Mouse (Mus musculus) granulocyte monocyte progenitor cell, adult 5-6 weeks (primary cell): Measurements from ENCODE around the gene Ralgapa1. TPM values are rescaled to one million over a fixed set of nuclear protein-coding genes. Genes with fewer than 3 reads are reported as not detected.

Experiments
- ATAC-seq: replicated peaks from 2 replicates; pipeline ENCODE4 v1.8.0; 2016; ENCODE audit warnings: mild to moderate bottlenecking, moderate TSS enrichment, inconsistent platforms; ENCODE audit not compliant: poor library complexity, severe bottlenecking
- total RNA-seq, 2 experiments: library from RNA; stranded (forward) in 1 of 2; stranded (reverse) in 1 of 2; fragments of 200-712, 200-1000 nt in 1 of 2; fragments of >200 nt in 1 of 2; fragmentation: Nextera tagmentation in 1 of 2; gene quantifications; 2 replicates each; pipeline ENCODE4 v1.2.3; 2014 to 2017

Ralgapa1 gene
- total RNA-seq (2014; fragmentation: Nextera tagmentation), result 34.2 and 49.7 TPM in 2 replicates
- 30.9 and 36.7 TPM in 2 replicates for total RNA-seq (2017)

DNA sequence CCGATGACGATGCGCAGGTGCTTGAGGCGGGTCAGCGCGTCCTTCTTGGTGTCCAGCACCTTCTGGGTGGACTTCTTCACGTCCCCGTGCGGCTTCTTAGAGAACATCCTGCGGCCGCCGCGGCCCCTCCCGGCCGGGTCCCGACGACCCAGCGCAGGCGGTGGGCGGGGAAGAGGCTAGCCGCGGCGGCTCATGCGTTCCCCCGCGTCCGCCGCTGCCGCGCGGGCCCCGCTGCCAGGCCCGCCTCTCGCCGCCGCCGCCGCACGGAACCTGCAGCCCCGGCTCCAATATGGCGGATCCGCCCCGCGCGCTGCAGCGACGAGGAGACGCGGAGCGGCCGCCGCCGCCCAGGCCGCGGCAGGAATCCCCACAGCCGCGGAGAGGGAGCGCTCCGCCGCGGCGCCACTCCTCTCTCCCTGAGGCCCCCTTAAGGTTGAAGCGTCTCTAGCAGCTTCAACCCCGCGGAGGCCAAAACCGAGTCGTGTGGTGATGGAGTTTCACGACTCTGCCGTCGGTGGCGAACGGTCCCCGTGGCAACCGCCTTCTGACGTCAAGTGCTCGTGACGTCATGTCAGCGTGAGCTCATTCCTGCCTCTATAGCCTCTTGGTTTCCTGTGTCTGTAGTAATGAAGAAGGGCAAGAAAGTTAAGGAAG is at the start of gene Ralgapa1:
Ralgapa1 (minus strand) TSS at position 507 of the 654 bp plus-strand sequence.
- ATAC-seq, result peak; percentile 75

GRCm38 (mm10) chr12:55869622-55870322 is 48.8 kb upstream of the Ralgapa1 start:
- ATAC-seq, result peak; percentile 95

DNA sequence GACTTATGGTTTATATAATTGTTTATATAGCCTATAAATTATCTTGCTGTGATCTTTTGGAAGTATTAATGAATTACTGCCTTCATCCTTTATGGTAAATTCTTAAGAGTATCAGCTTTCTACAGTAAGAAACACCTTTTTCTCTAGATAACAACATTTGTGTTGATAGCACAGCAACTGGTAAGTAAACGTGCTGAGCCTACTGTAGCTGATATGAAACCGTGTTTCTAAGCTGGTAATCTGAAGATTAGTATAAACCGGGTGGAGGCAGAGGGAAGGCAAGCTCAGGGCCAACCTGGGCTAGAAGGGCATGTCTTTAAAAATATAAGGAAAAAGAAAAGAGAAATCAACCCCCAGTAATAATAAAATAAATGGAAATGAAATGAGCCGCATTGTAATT is 46.8 kb upstream of the Ralgapa1 start:
- ATAC-seq, result no peak

DNA sequence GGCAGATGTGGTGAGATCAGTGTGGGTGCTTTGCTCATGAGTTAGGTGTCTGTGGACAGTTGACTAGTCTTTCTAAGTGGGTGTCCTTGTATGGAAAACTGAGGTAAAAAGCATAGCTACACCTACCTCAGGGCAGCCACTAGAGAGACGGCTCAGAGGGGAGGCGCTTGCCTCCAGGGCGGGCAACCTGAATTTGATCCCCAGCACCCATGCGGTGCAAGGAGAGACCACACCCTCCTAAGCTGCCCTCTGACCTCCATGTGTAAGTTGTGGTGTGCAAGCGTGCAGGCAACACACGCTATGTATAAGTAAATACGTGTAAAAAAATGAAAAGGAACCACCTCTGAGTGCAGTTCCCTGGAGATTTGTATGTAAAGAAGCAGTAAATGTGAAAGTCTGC is 39.7 kb upstream of the Ralgapa1 start:
- ATAC-seq, result no peak

GRCm38 (mm10) chr12:55859409-55860349 is 38.7 kb upstream of the Ralgapa1 start:
- ATAC-seq, result no peak

DNA sequence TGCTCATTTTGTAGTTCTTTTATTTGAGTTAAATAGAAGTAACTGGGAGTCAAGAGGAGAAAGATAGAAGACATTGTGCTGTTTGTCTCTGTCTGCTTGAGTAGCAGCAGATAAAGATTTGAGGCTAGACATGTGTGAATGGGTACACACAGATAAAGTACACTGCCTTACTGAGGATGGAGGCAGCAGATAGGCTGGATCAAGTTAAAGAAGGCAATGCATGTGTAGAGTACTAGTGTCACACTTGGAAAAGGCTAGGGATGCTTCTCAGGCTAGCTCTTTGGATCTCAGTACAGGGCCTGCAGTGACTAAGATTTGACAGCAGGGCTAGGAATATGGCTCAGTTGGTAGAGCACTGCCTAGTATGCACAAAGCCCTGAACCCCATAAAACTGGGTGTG is 29.7 kb upstream of the Ralgapa1 start:
- ATAC-seq, result peak; percentile 20; the same call in 1 of the 2 replicates

- no peak for ATAC-seq
These were observed 26.9 kb upstream of the Ralgapa1 start for GRCm38 (mm10) chr12:55847851-55848250.

GRCm38 (mm10) chr12:55846741-55847140 is 25.8 kb upstream of the Ralgapa1 start:
- ATAC-seq, result peak; percentile 72

- ATAC-seq, result no peak
These were observed 16.5 kb upstream of the Ralgapa1 start for GRCm38 (mm10) chr12:55837495-55837894.

- ATAC-seq, result peak; percentile 95
These were observed 15.4 kb upstream of the Ralgapa1 start, which contains the start of gene Brms1l for GRCm38 (mm10) chr12:55836199-55836951. Brms1l (plus strand) TSS chr12:55836324.

DNA sequence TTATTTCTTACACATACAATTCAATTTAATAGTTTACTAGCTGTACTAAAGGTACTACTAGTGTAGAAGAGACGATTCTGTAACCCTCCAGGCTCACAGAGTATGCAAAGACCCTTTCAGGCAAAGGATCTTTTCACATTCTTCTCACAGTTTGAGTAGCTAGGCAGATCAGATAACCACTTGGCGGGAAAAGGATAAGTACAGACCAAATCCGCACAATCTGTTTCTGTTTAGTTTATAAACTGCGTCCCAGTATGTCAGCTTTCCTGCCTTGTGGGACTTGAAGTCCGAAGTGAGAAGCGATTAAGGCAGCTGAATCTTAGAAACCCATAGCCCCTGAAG is 14.9 kb upstream of the Ralgapa1 start:
- ATAC-seq, result no peak

GRCm38 (mm10) chr12:55834891-55835290 is 13.9 kb upstream of the Ralgapa1 start:
- no peak for ATAC-seq

DNA sequence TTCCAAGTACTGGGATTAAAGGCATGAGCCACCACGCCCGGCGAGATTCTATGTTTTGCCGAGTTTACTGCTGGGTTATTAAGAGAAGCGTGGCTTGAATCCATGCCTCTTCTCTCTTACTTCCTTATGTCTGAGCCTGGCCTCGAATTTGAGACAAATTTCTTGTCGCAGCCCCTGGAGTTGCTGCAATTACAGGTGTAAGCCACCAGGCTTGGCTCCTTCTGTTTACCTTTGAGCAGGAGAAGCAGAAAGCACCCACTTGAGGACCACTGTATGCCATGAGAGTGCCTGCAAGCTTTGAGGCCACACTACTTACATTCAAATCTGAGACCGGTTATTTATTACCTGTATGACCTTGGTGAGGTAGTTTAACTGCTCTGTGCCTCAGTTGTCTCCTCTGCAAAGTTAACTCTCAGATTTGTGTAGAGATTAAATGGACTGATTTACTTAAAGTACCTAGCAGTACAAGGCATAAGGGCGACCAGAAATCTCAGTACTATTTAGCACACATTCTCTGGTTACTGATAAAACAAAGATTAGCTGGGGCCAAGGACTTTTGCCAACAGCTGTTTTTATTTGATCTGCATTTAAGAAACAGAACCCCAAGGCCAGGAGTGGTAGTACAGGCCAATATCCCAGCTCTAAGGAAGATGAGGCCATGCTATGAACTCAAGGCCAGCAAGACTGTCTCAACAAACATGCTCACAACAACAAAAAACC is 13.1 kb upstream of the Ralgapa1 start:
- no peak for ATAC-seq

GRCm38 (mm10) chr12:55832961-55833360 is 12.0 kb upstream of the Ralgapa1 start:
- ATAC-seq, result no peak

- peak; percentile 74 for ATAC-seq
These were observed 10.1 kb upstream of the Ralgapa1 start for GRCm38 (mm10) chr12:55831101-55831500.

GRCm38 (mm10) chr12:55825537-55825936 is 4.6 kb upstream of the Ralgapa1 start:
- no peak for ATAC-seq

DNA sequence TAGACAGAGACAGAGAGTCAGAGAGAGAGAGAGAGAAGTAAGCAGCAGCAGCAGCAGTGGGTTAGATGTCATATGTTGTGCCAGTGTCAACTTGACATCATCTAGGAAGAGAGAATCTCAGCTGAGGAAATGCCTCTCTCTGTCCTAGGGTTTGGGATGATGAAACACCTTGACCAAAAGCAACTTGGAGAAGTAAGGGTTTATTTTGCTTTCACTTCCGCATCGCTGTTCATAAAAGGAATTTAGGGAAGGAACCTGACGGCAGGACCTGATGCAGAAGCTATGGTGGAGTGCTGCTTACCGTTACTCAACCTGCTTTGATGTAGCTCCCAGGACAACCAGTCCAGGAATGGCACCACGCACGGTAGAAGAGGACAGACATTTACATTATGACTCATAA is 3.1 kb upstream of the Ralgapa1 start:
- peak; percentile 71 for ATAC-seq

GRCm38 (mm10) chr12:55820119-55820660 is 777 bp downstream of the Ralgapa1 start:
- ATAC-seq, result peak; percentile 12

DNA sequence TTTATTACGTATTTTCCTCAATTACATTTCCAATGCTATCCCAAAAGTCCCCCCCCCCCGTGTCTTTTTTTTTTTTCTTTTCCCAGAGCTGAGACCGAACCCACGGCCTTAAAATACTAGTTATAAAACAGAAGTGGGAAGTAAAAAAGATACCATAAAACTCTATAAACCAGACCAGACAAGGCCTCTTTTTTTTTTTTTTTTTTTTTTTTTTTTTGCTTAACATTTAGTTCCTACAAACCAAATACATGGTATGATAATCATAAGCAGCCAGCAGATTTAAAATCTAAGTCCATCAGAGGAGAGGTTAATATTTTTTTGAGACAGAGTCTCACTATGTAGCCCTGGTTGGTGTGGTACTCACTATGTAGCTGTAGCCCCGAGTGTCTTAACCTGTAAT is 4.5 kb downstream of the Ralgapa1 start:
- no peak for ATAC-seq
